Mouse (Mus musculus) bone marrow macrophage, adult 2 months (primary cell): ENCODE results near the gene Stat5a.

Source experiments
- CTCF ChIP-seq: IDR thresholded peaks from 2 replicates; pipeline ENCODE4 v1.5.1; 2012; ENCODE audit warnings: low read depth, mild to moderate bottlenecking, low read length, moderate library complexity
- POLR2A ChIP-seq: IDR thresholded peaks from 2 replicates; pipeline ENCODE4 v1.6.1; 2012; ENCODE audit warnings: mild to moderate bottlenecking, low read depth, low read length, borderline replicate concordance

GRCm38 (mm10) chr11:100870256-100870967 is 11.3 kb downstream of the Stat5a start:
- TF ChIP-seq POLR2A (no peak), CTCF (no peak)
